1 mouse cellular context compared by ENCODE assay signal in the genomic region with DNA sequence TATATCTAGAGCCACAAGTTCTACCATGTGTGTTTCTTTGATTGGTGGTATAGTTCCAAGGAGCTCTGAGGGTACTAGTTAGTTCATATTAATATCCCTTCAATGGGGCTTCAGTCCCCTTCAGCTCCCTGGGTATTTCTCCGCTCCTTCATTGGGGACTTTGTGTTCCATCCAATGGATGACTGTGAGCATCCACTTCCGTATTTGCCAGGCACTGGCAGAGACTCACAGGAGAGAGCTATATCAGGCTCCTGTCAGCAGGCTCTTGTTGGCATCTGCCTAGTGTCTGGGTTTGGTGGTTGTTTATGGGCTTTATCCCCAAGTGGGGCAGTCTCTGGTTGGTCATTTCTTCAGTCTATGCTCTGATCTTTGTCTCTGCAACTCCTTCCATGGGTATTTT. TPM values are rescaled to one million over a fixed set of nuclear protein-coding genes. Genes with fewer than 3 reads are reported as not detected.
"Had no signal": no experiment of that assay in that cellular context is flagged by ENCODE, and none has a peak within 500 bp of the region (broad histone marks: within the 10 kb centered on the region; RNA-seq: fewer than 3 reads in every experiment).

No protein-coding gene starts in this region.

RNA-seq across cellular contexts. Expression of gene Olfr1120, which starts 5.5 kb away (rescaled TPM):
- total RNA-seq: neutrophil, adult 5-6 weeks had no signal

RNA-seq across cellular contexts. Expression of gene Olfr1121, which starts 9.6 kb away (rescaled TPM):
- total RNA-seq: neutrophil, adult 5-6 weeks had no signal

RNA-seq across cellular contexts. Expression of gene Olfr1122, which starts 25.5 kb away (rescaled TPM):
- total RNA-seq: neutrophil, adult 5-6 weeks had no signal

RNA-seq across cellular contexts. Expression of gene Olfr1118, which starts 52.7 kb away (rescaled TPM):
- total RNA-seq: neutrophil, adult 5-6 weeks had no signal

RNA-seq across cellular contexts. Expression of gene Olfr1123, which starts 56.3 kb away (rescaled TPM):
- total RNA-seq: neutrophil, adult 5-6 weeks had no signal
